Mouse (Mus musculus) kidney, postnatal 0 days (tissue): ENCODE data around the gene 4931409K22Rik. TPM values are rescaled to one million over a fixed set of nuclear protein-coding genes. Genes with fewer than 3 reads are reported as not detected.

Experiments used
- ATAC-seq: fragments of 200-750 bp; cut with Nextera tagmentation; replicated peaks from 2 replicates; pipeline ENCODE4 v1.8.0; 2017; ENCODE audit warnings: low read depth, moderate number of reproducible peaks, moderate TSS enrichment, moderate library complexity; ENCODE audit not compliant: low FRiP score
- DNase-seq: peaks from one replicate; pipeline ENCODE4 v3.0.0-alpha.2; 2016; ENCODE audit warnings: low spot score
- H3K27ac ChIP-seq: fragments of 300-500 bp; sonication (generic); 2 replicates; pipeline ENCODE4 v1.5.1; 2014; ENCODE audit warnings: mild to moderate bottlenecking
- H3K27me3 ChIP-seq: fragments of 300-500 bp; sonication (generic); 2 replicates; pipeline ENCODE4 v1.6.1; 2014; ENCODE audit warnings: low read length, mixed read lengths; ENCODE audit not compliant: insufficient read depth
- H3K36me3 ChIP-seq: fragments of 300-500 bp; sonication (generic); 2 replicates; pipeline ENCODE4 v1.6.1; 2014; ENCODE audit warnings: low read length, mixed read lengths; ENCODE audit not compliant: insufficient read depth
- H3K4me1 ChIP-seq: fragments of 300-500 bp; sonication (generic); replicated peaks from 2 replicates; pipeline ENCODE4 v1.6.1; 2014; ENCODE audit warnings: antibody characterized with exemption, low read length, mixed read lengths; ENCODE audit not compliant: insufficient read depth
- H3K4me2 ChIP-seq: fragments of 300-500 bp; sonication (generic); 2 replicates; pipeline ENCODE4 v1.6.1; 2014; ENCODE audit warnings: mild to moderate bottlenecking, low read length, moderate library complexity, mixed read lengths
- H3K4me3 ChIP-seq: fragments of 300-500 bp; sonication (generic); replicated peaks from 2 replicates; pipeline ENCODE4 v1.5.1; 2014; ENCODE audit warnings: low read depth, low read length
- H3K9ac ChIP-seq: fragments of 300-500 bp; sonication (generic); 2 replicates; pipeline ENCODE4 v1.6.1; 2014; ENCODE audit warnings: low read depth, low read length
- H3K9me3 ChIP-seq: fragments of 300-500 bp; sonication (generic); replicated peaks from 2 replicates; pipeline ENCODE4 v1.6.1; 2016; ENCODE audit warnings: low read length, inconsistent platforms, mixed read lengths
- CTCF ChIP-seq: IDR thresholded peaks from 2 replicates; pipeline ENCODE4 v1.5.1; 2016; ENCODE audit warnings: antibody characterized with exemption, low read depth, mild to moderate bottlenecking, moderate library complexity
- WGBS: fragments of 180-500 bp; shearing (Covaris S2); extraction: QIAGEN DNeasy Blood & Tissue Kit; methylation state at CpG from one replicate; pipeline ENCODE4 v1.1.7; 2014; 5-methylcytosine and 5-hydroxymethylcytosine counted together
- polyA plus RNA-seq: library from polyadenylated mRNA; unstranded; fragments of >200 nt; fragmentation: Nextera tagmentation; extraction: Ambion mirVana; gene quantifications from 2 replicates; pipeline ENCODE4 v1.2.1, GENCODE M21; 2015

The 4931409K22Rik gene
- polyA plus RNA-seq, 1 experiment from 2014 or later: 0.12 TPM

DNA sequence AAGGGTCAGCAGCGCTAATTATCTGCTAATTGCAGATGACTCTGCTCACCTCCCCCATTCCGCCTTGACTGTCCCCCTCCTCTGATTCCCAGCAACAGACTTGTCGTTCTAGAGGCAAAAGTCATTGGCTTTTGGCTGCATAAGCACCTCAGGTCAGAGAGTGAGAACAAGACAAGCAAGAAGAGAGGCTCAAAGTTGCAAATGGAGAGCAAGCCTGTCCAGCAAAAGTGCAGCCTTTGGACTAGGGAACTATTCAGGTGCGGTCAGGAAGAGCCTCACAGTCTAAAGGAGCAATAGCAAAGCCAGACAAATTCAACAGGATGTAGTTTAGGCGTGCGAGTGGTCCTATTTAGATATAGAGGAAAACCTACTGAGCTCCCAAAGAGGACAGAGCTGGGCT lies 28.8 kb downstream of the 4931409K22Rik start:
- Histone ChIP-seq H3K27ac (no peak overlapping the region), H3K4me2 (no peak overlapping the region), H3K4me3 (no peak overlapping the region), H3K4me1 (peaks cover 12% of the 10 kb centered on the region; the same call in 1 of the 2 replicates), H3K36me3 (no peaks in the 10 kb centered on the region), H3K9ac (no peak overlapping the region), H3K27me3 (peaks cover 71% of the 10 kb centered on the region), H3K9me3 (no peaks in the 10 kb centered on the region)
- no peak for ATAC-seq
- 12% methylated on average over 6 of the region's 6 CpGs for WGBS
- no peak for DNase-seq
- TF ChIP-seq CTCF: no peak

DNA sequence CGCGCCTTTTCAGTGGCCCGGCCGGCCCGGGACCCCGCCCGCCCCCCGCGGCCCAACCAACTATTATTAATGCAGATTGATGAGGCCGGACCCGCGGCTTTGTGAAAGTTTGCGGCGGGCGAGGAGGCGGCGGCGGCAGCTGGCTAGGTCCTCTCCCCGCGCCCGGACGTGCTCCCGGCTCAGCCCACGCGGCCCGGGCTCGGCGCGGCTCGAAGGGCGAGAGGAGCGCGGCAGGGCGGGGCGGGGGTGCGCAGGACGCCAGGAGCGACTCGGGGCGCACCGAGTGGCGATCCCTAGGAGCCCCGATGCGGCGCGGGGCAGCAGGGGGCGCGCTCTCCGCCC lies 29.7 kb downstream of the 4931409K22Rik start, which contains the start of gene Gbx1:
TSS of gene Gbx1 (minus strand) at position 314 of the 342 bp plus-strand sequence.
- TF ChIP-seq CTCF: no peak
- Histone ChIP-seq H3K4me1 (peaks cover 12% of the 10 kb centered on the region; the same call in 1 of the 2 replicates), H3K9ac (no peak within 1 kb of the TSS), H3K27me3 (peaks cover 79% of the 10 kb centered on the region), H3K4me3 (peak within 1 kb of the TSS; percentile 41), H3K9me3 (no peaks in the 10 kb centered on the region), H3K36me3 (no peaks in the 10 kb centered on the region), H3K27ac (no peak within 1 kb of the TSS), H3K4me2 (peak within 1 kb of the TSS; percentile 58)
- ATAC-seq (0 out of 2 replicates have a peak, but pooled peaks have one; percentile 9), DNase-seq (peak; percentile 40)
- WGBS: under 1% methylated on average over 44 of the region's 49 CpGs

DNA sequence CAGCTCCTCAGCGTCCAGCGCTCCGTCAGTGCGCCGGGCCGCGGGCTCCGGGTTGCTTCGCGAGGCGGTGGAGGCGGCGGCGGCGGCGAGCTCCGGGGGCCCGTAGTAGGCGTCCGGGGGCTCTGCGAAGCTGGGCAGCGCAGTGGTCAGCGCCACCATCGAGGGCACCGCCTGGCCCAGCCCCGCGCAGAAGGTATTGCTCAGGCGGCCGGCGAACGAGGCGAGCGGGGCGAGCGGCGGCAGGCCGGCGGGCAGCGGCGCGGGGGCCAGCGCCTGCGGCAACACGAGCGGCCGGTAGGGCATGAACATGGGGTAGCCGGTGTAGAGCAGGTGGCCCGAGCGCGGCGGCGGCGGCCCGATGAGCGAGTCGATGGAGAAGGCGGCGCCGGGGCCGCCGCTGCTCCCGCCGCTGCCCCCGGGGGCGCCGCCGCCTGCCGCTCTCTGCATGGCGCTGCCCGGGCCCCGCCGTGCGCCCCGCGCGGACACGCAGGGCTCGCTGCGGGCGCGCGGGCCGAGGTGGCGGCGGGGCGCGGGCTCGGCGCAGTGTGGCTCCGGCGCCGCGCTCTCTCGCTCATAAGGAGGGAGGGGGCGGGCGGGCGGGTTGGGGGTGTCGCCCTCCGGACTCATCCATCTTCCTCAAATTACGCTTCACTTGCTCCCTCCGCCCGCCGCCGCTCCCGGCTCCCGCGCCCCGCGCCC lies 30.3 kb downstream of the 4931409K22Rik start:
- no peak for DNase-seq
- under 1% methylated on average over 64 of the region's 109 CpGs for WGBS
- Histone ChIP-seq H3K27ac (no peak overlapping the region), H3K4me3 (peak overlapping the region; percentile 41), H3K36me3 (no peaks in the 10 kb centered on the region), H3K4me1 (peaks cover 12% of the 10 kb centered on the region; the same call in 1 of the 2 replicates), H3K9me3 (no peaks in the 10 kb centered on the region), H3K27me3 (peaks cover 84% of the 10 kb centered on the region), H3K4me2 (peak overlapping the region; percentile 58), H3K9ac (no peak overlapping the region)
- no peak; the same call in 1 of the 2 replicates for ATAC-seq
- TF ChIP-seq CTCF: no peak

DNA sequence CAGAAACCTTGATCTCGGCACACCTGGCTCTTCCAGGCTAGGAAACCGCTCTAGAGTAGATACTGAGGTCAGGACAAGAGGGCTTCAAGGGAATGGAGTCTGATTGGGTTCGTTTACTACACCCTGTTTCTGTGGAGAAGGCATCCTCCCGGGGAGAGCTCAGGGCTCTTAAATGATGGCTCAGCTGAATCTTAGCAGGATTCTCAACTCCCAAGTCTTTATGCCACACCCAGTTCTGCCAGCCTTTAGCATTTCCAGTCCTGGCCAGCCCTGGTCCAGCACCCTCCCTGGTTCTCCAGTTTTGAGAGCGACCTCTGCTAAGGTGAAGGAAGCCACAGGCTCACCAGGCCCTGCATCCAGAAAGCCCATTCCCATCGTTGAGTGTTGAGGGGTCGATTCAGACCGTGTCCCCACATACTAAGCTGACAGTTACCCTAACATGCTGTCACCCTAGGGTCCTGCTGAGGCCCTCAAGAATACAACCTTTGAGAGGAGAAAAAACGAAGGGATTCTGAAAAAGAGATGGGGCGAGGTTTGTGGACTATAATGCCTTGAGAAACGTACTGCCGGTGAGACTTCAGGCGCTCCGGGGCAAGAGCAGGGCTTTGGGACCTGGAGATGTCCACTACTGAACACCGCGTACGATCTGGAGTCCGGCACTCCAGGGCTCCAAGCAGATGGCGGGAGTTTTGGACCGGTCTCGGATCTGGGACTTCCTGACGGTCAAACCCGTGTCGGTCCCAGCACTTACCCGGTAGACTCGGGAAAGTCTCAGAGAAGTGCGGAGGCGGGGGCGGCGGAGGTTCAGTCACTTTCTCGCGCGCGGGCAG lies 31.0 kb downstream of the 4931409K22Rik start:
- Histone ChIP-seq H3K4me2 (peak overlapping the region; percentile 58), H3K27me3 (peaks cover 80% of the 10 kb centered on the region), H3K36me3 (no peaks in the 10 kb centered on the region), H3K4me1 (peaks cover 12% of the 10 kb centered on the region; the same call in 1 of the 2 replicates), H3K4me3 (peak overlapping the region; percentile 41), H3K27ac (no peak overlapping the region), H3K9ac (no peak overlapping the region), H3K9me3 (no peaks in the 10 kb centered on the region)
- WGBS: 3% methylated on average over 34 of the region's 34 CpGs
- ATAC-seq: no peak
- no peak for DNase-seq
- no peak for TF ChIP-seq CTCF

DNA sequence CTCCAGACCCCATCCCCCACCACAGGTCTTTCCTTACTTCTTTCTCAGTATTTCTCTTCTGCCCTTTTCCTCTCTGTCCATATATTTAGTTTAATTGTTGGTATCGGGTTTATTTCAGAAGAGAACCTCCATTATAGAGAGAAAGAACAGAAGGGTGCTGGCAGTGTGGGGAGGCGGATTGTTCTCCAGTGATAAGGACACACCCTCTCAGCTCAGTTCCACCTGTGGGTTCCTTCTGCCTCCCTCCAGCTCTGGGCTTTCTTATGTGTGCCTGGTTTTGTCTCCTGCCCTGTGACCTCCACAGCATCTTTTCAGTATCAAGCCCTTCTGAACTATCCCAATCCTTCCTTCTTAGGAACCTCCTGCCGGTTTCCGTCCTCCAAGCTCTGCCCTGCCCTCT lies 32.1 kb downstream of the 4931409K22Rik start:
- WGBS: 14% methylated on average over 4 of the region's 4 CpGs
- Histone ChIP-seq H3K4me2 (no peak overlapping the region), H3K36me3 (no peaks in the 10 kb centered on the region), H3K4me3 (no peak overlapping the region), H3K9ac (no peak overlapping the region), H3K4me1 (peaks cover 12% of the 10 kb centered on the region; the same call in 1 of the 2 replicates), H3K9me3 (no peaks in the 10 kb centered on the region), H3K27me3 (peaks cover 76% of the 10 kb centered on the region), H3K27ac (no peak overlapping the region)
- no peak for TF ChIP-seq CTCF
- DNase-seq: no peak
- no peak for ATAC-seq

DNA sequence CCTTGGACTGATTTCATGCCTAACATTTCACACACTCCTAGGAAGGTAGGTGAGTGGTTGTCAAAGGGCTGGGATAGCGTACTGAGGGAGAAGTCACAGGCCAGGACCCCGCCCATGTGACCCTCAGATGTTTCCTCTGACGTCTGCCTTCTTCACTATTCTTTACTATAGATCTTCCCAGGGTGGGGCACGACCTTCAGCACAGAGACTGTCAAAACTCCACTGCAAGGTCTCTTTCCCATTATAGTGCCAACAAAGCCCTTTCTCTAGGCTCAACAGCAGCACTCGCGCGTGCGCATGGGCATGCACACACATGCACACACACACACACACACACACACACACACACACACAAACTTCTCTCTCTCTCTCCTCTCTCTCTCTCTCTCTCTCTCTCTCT lies 32.8 kb downstream of the 4931409K22Rik start:
- Histone ChIP-seq H3K4me2 (no peak overlapping the region), H3K4me3 (no peak overlapping the region), H3K27ac (no peak overlapping the region), H3K36me3 (no peaks in the 10 kb centered on the region), H3K27me3 (peaks cover 70% of the 10 kb centered on the region), H3K9me3 (no peaks in the 10 kb centered on the region), H3K4me1 (peaks cover 12% of the 10 kb centered on the region; the same call in 1 of the 2 replicates), H3K9ac (no peak overlapping the region)
- ATAC-seq (no peak), DNase-seq (no peak)
- 59% methylated on average over 8 of the region's 8 CpGs for WGBS
- TF ChIP-seq CTCF: no peak
